Mouse (Mus musculus) bone marrow, adult 2 months (tissue): ENCODE results near the gene Wasf1.

Experiments
- CTCF ChIP-seq: fragments of 200-500 bp; IDR thresholded peaks from 2 replicates; pipeline ENCODE4 v1.5.1; 2011; ENCODE audit warnings: low read length, control low read depth; ENCODE audit not compliant: control insufficient read depth, insufficient read depth
- POLR2A ChIP-seq: fragments of 200-500 bp; IDR thresholded peaks from 2 replicates; pipeline ENCODE4 v1.6.1; 2011; ENCODE audit warnings: low read depth, mild to moderate bottlenecking, control low read depth, low read length, borderline replicate concordance; ENCODE audit not compliant: control insufficient read depth

DNA sequence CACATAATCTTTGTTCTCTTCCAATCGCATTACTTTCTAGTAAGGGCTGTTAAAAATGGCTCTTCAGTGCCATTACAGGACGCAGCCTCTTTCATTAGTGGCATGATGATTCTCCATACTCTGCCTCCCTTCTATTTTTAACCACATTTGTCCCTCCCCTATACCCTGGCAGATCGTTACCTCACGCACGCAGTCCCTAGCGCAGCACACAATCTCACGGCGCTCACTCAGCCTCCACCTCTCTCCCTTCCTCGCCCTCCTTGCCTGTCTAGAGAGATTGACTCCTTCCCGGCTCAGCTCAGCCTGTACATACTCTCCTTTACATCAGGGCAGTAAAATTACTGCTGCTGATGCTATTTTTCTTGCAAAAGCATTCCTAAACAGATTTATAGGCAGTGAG is 38.7 kb upstream of the Wasf1 start:
- TF ChIP-seq POLR2A (no peak), CTCF (no peak)
